Mouse (Mus musculus) stomach, postnatal 0 days (tissue): ENCODE measurements at regions not wholly inside any gene's neighbourhood (a gene's known extent, or its start where the extent isn't known, plus 50 kb on each side); places are given as distances from the start of the nearest gene placed in this dataset.

Source experiments
- ATAC-seq: fragments of 200-750 bp; cut with Nextera tagmentation; 2 replicates; pipeline ENCODE4 v1.8.0; 2017; ENCODE audit not compliant: low FRiP score, low TSS enrichment
- DNase-seq: peaks from one replicate; pipeline ENCODE4 v3.0.0-alpha.2; 2016; ENCODE audit warnings: low spot score
- H3K27ac ChIP-seq: fragments of 300-500 bp; sonication (generic); replicated peaks from 2 replicates; pipeline ENCODE4 v1.5.1; 2014; ENCODE audit warnings: mild to moderate bottlenecking, control low read depth
- H3K27me3 ChIP-seq: fragments of 300-500 bp; sonication (generic); 2 replicates; pipeline ENCODE4 v1.6.1; 2014; ENCODE audit warnings: low read length; ENCODE audit not compliant: control insufficient read depth, insufficient read depth
- H3K36me3 ChIP-seq: fragments of 300-500 bp; sonication (generic); 2 replicates; pipeline ENCODE4 v1.6.1; 2014; ENCODE audit warnings: low read length, mixed read lengths; ENCODE audit not compliant: control insufficient read depth, insufficient read depth
- H3K4me1 ChIP-seq: fragments of 300-500 bp; sonication (generic); replicated peaks from 2 replicates; pipeline ENCODE4 v1.6.1; 2014; ENCODE audit warnings: antibody characterized with exemption; ENCODE audit not compliant: control insufficient read depth, insufficient read depth
- H3K4me2 ChIP-seq: fragments of 300-500 bp; sonication (generic); replicated peaks from 2 replicates; pipeline ENCODE4 v1.6.1; 2014; ENCODE audit warnings: low read depth, mild to moderate bottlenecking, control low read depth, moderate library complexity
- H3K4me3 ChIP-seq: fragments of 300-500 bp; sonication (generic); 2 replicates; pipeline ENCODE4 v1.5.1; 2014; ENCODE audit warnings: low read depth, low read length, control low read depth
- H3K9ac ChIP-seq: fragments of 300-500 bp; sonication (generic); 2 replicates; pipeline ENCODE4 v1.6.1; 2014; ENCODE audit warnings: mild to moderate bottlenecking, low read length, control low read depth, mixed read lengths
- H3K9me3 ChIP-seq: fragments of 300-500 bp; sonication (generic); 2 replicates; pipeline ENCODE4 v1.6.1; 2016; ENCODE audit warnings: low read length; ENCODE audit not compliant: control insufficient read depth
- CTCF ChIP-seq: IDR thresholded peaks from 2 replicates; pipeline ENCODE4 v1.5.1; 2016; ENCODE audit warnings: antibody characterized with exemption, low read depth, mild to moderate bottlenecking, moderate library complexity
- EP300 ChIP-seq: optimal IDR thresholded peaks from 2 replicates; pipeline ENCODE3; 2016; ENCODE audit warnings: antibody characterized with exemption
- WGBS: fragments of 180-500 bp; shearing (Covaris S2); extraction: QIAGEN DNeasy Blood & Tissue Kit; methylation state at CpG from one replicate; pipeline ENCODE4 v1.1.7; 2014; 5-methylcytosine and 5-hydroxymethylcytosine counted together

GRCm38 (mm10) chr10:111686585-111686984 lies 180.5 kb downstream of the Phlda1 start:
- no peaks in the 10 kb centered on the region for H3K36me3 ChIP-seq
- 0 out of 2 replicates have a peak, but pooled peaks cover 2% of the 10 kb centered on the region for H3K4me1 ChIP-seq
- no peak for TF ChIP-seq EP300
- no peak for TF ChIP-seq CTCF
- no peaks in the 10 kb centered on the region for H3K9me3 ChIP-seq
- no peaks in the 10 kb centered on the region for H3K27me3 ChIP-seq
- no peak overlapping the region for H3K4me3 ChIP-seq
- WGBS = 67% methylated on average over 5 of the region's 5 CpGs
- no peak overlapping the region for H3K27ac ChIP-seq
- ATAC-seq (no peak), DNase-seq (no peak)
- no peak overlapping the region for H3K4me2 ChIP-seq
- H3K9ac ChIP-seq = no peak overlapping the region

GRCm38 (mm10) chr10:111689587-111689986 lies 183.5 kb downstream of the Phlda1 start:
- Histone ChIP-seq H3K9me3 (no peaks in the 10 kb centered on the region), H3K9ac (no peak overlapping the region), H3K4me1 (peaks cover 4% of the 10 kb centered on the region), H3K27me3 (no peaks in the 10 kb centered on the region), H3K4me2 (no peak overlapping the region), H3K27ac (peak overlapping the region; percentile 63), H3K4me3 (no peak overlapping the region), H3K36me3 (no peaks in the 10 kb centered on the region)
- WGBS = 17% methylated on average over 10 of the region's 10 CpGs
- ATAC-seq (peak; percentile 92), DNase-seq (peak; percentile 52)
- TF ChIP-seq EP300 (peak; percentile 58), CTCF (no peak)

- ATAC-seq (no peak), DNase-seq (no peak)
- H3K9me3 ChIP-seq = no peaks in the 10 kb centered on the region
- no peaks in the 10 kb centered on the region for H3K27me3 ChIP-seq
- no peak for TF ChIP-seq CTCF
- no peak for TF ChIP-seq EP300
- 0 out of 2 replicates have a peak overlapping the region, but pooled peaks have one; percentile 25 for H3K27ac ChIP-seq
- H3K4me1 ChIP-seq = peaks cover 8% of the 10 kb centered on the region
- no peak overlapping the region for H3K4me2 ChIP-seq
- H3K4me3 ChIP-seq = no peak overlapping the region
- no peak overlapping the region for H3K9ac ChIP-seq
- H3K36me3 ChIP-seq = no peaks in the 10 kb centered on the region
Measured at GRCm38 (mm10) chr10:111693762-111694161, 187.7 kb downstream of the Phlda1 start.

GRCm38 (mm10) chr10:111694227-111695200 lies 188.4 kb downstream of the Phlda1 start:
- ATAC-seq = peak; percentile 71; the same call in 1 of the 2 replicates
- no peaks in the 10 kb centered on the region for H3K36me3 ChIP-seq
- TF ChIP-seq CTCF (no peak), EP300 (no peak)
- H3K9ac ChIP-seq = no peak overlapping the region
- H3K4me3 ChIP-seq = no peak overlapping the region
- DNase-seq = no peak
- H3K27me3 ChIP-seq = no peaks in the 10 kb centered on the region
- 35% methylated on average over 6 of the region's 6 CpGs for WGBS
- H3K9me3 ChIP-seq = no peaks in the 10 kb centered on the region
- H3K4me1 ChIP-seq = peaks cover 8% of the 10 kb centered on the region
- H3K4me2 ChIP-seq = no peak overlapping the region
- 0 out of 2 replicates have a peak overlapping the region, but pooled peaks have one; percentile 25 for H3K27ac ChIP-seq

GRCm38 (mm10) chr10:111695918-111696760 lies 190.1 kb downstream of the Phlda1 start:
- Histone ChIP-seq H3K27ac (no peak overlapping the region), H3K9me3 (no peaks in the 10 kb centered on the region), H3K4me2 (no peak overlapping the region), H3K36me3 (no peaks in the 10 kb centered on the region), H3K4me3 (no peak overlapping the region), H3K4me1 (peaks cover 6% of the 10 kb centered on the region), H3K9ac (no peak overlapping the region), H3K27me3 (no peaks in the 10 kb centered on the region)
- 47% methylated on average over 4 of the region's 4 CpGs for WGBS
- ATAC-seq = no peak
- TF ChIP-seq CTCF = no peak
- no peak for TF ChIP-seq EP300
- no peak for DNase-seq
